Mouse (Mus musculus) megakaryocyte, embryonic 14.5 days (primary cell): ENCODE results near the gene Rapgef4.

ENCODE experiments used
- FLI1 ChIP-seq: IDR thresholded peaks from 2 replicates; pipeline ENCODE4 v1.6.1; 2012; ENCODE audit warnings: low read length, inconsistent platforms, mixed read lengths
- GATA1 ChIP-seq: IDR thresholded peaks from 3 replicates; pipeline ENCODE4 v1.6.1; 2012; ENCODE audit warnings: mixed read lengths, low read length, inconsistent platforms, borderline replicate concordance

DNA sequence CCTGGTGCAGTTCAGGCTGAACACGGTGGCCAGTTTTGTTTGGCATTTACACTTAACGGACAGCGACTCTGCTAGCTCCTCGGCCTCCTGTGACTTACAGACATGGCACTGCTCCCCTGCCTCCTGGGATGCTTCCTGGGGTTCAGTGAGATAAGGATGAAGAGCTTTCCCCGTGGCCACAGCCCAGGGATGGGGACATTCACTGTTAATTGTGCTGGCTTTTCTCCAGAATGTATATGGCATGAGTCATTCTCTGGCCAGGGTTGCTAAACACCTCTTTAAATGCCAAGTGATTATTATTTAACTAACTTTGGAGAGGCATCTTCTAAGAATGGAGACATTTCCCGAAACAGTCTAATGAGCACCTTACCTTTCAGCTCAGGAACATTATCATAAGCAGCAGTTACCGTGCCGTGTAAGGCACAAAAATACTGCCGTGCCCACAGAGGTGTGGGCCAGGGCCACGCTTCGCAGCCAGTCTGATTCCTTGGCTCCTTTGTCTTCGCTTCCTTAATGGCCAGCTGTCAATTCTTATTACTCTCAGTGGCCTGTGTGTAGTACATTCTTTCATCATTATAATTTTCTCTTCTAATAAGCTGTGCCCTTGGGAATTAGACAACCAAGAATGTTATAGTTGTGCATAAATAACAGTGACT, 126.6 kb downstream of the Rapgef4 start:
- TF ChIP-seq GATA1 (no peak), FLI1 (no peak)
